Mouse (Mus musculus) limb, embryonic 10.5 days (tissue): Measurements from ENCODE around the gene Morc2a. TPM values are rescaled to one million over a fixed set of nuclear protein-coding genes. Genes with fewer than 3 reads are reported as not detected.

ENCODE experiments used
- DNase-seq: peaks from one replicate; pipeline ENCODE4 v3.0.0-alpha.2; 2017; ENCODE audit warnings: low spot score
- H3K27ac ChIP-seq: fragments of 300-500 bp; sonication (generic); 2 replicates; pipeline ENCODE4 v1.5.1; 2016; ENCODE audit warnings: mild to moderate bottlenecking
- H3K27me3 ChIP-seq: fragments of 300-500 bp; sonication (generic); 2 replicates; pipeline ENCODE4 v1.6.1; 2016; ENCODE audit warnings: low read depth, mild to moderate bottlenecking; ENCODE audit not compliant: poor library complexity, severe bottlenecking
- H3K36me3 ChIP-seq: fragments of 300-500 bp; sonication (generic); 2 replicates; pipeline ENCODE4 v1.6.1; 2016; ENCODE audit warnings: mild to moderate bottlenecking, moderate library complexity
- H3K4me1 ChIP-seq: fragments of 300-500 bp; sonication (generic); 2 replicates; pipeline ENCODE4 v1.6.1; 2016
- H3K4me3 ChIP-seq: fragments of 300-500 bp; sonication (generic); 2 replicates; pipeline ENCODE4 v1.5.1; 2016; ENCODE audit warnings: mild to moderate bottlenecking, moderate library complexity
- H3K9me3 ChIP-seq: fragments of 300-500 bp; sonication (generic); replicated peaks from 2 replicates; pipeline ENCODE4 v1.6.1; 2016; ENCODE audit warnings: mild to moderate bottlenecking
- WGBS: fragments of 180-500 bp; shearing (Covaris S2); methylation state at CpG from one replicate; pipeline ENCODE4 v1.1.7; 2016; 5-methylcytosine and 5-hydroxymethylcytosine counted together
- polyA plus RNA-seq: library from polyadenylated mRNA; unstranded; fragments of >200 nt; fragmentation: Nextera tagmentation; extraction: Ambion mirVana; gene quantifications from 2 replicates; pipeline ENCODE4 v1.2.1, GENCODE M21; 2016

Gene Morc2a
- polyA plus RNA-seq, 1 experiment from 2014 or later: 41.8 TPM

- WGBS: 92% methylated on average over 2 of the region's 2 CpGs
- H3K36me3 ChIP-seq: peaks cover 70% of the 10 kb centered on the region
- H3K9me3 ChIP-seq: no peaks in the 10 kb centered on the region
- no peaks in the 10 kb centered on the region for H3K27me3 ChIP-seq
- DNase-seq: no peak
- H3K4me3 ChIP-seq: no peak overlapping the region
- no peak overlapping the region for H3K27ac ChIP-seq
- no peaks in the 10 kb centered on the region for H3K4me1 ChIP-seq
These were observed 13.0 kb downstream of the Morc2a start for GRCm38 (mm10) chr11:3661964-3662363.

DNA sequence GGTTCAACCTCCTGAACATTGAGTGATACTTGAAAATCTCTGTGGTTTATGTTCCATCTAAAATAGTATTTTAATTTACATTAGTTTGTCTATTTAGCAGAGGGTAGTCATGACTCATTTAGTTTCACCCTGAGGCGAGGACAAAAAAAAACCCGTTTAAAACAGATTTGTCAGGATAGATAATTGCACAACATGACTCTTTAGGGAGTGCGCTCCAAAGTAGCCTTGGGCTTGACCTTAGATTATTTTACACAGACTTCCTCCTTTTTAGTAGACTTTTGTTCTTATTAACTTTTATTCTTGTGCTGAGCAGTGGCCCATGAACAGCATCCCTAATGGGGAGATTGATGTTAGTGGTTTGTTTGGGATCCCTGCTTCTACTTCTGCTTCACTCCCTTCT is 18.5 kb downstream of the Morc2a start:
- Histone ChIP-seq H3K4me1 (no peaks in the 10 kb centered on the region), H3K36me3 (peaks cover 95% of the 10 kb centered on the region), H3K27ac (no peak overlapping the region), H3K9me3 (no peaks in the 10 kb centered on the region), H3K4me3 (no peak overlapping the region), H3K27me3 (no peaks in the 10 kb centered on the region)
- DNase-seq: no peak
- 90% methylated on average over 3 of the region's 3 CpGs for WGBS

DNA sequence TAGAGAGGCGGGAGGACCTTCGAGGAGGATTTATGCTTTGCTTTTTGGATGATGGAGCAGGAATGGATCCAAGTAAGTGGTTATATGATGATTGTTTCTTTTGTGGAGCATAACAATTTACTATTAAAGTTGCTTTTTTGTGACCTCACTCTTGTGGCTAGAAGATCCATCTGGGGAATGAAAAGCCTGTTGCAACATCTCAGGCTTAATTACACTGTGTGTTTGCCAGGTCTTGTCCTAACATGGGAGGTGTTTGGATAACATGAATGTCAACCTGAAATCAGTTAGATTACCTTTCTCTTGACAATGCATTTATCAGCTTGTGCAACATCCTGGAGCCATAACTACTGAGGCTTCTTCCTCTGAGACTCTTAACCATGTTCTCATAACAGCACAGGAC is 19.8 kb downstream of the Morc2a start:
- WGBS: 92% methylated on average over 2 of the region's 2 CpGs
- H3K27me3 ChIP-seq: no peaks in the 10 kb centered on the region
- DNase-seq: no peak
- peaks cover 95% of the 10 kb centered on the region for H3K36me3 ChIP-seq
- no peaks in the 10 kb centered on the region for H3K4me1 ChIP-seq
- no peak overlapping the region for H3K27ac ChIP-seq
- H3K9me3 ChIP-seq: no peaks in the 10 kb centered on the region
- H3K4me3 ChIP-seq: no peak overlapping the region

GRCm38 (mm10) chr11:3669849-3670248 is 20.9 kb downstream of the Morc2a start:
- H3K36me3 ChIP-seq: peaks cover 95% of the 10 kb centered on the region
- H3K4me3 ChIP-seq: no peak overlapping the region
- H3K27me3 ChIP-seq: no peaks in the 10 kb centered on the region
- no peak overlapping the region for H3K27ac ChIP-seq
- DNase-seq: no peak
- no peaks in the 10 kb centered on the region for H3K9me3 ChIP-seq
- no peaks in the 10 kb centered on the region for H3K4me1 ChIP-seq

DNA sequence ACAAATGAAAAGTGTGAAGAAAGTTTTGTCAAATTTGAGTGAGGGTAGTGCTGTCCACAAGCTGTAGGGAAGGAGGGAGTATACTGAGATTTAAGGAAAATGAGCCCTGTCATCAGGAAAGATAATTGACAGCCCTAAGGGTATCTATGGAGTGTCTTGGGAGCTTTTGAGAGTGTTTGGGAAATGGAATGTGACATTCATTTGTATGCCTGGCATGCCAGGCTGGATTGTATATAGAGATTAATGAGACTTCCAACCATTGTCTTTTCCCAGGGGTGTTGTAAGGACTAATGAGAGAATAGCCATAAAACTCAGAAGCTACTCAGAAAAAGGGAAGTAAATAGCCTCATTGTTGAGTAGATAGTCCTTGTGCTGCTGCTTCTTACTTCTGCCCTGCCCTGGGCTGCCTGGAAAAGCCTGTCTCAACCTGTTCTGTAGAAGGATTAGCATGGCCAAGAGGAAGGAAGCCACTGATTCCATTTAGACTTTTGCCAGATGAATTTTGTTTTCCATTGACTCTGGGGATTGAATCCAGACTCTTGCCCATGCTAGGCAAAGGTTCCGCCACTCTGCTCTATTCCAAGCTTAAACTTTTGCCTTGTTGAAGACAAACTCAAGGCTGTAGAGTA is 22.1 kb downstream of the Morc2a start:
- no peaks in the 10 kb centered on the region for H3K9me3 ChIP-seq
- H3K36me3 ChIP-seq: peaks cover 98% of the 10 kb centered on the region
- H3K4me3 ChIP-seq: no peak overlapping the region
- no peaks in the 10 kb centered on the region for H3K27me3 ChIP-seq
- H3K27ac ChIP-seq: no peak overlapping the region
- 89% methylated on average over 1 of the region's 1 CpGs for WGBS
- H3K4me1 ChIP-seq: no peaks in the 10 kb centered on the region
- no peak for DNase-seq

DNA sequence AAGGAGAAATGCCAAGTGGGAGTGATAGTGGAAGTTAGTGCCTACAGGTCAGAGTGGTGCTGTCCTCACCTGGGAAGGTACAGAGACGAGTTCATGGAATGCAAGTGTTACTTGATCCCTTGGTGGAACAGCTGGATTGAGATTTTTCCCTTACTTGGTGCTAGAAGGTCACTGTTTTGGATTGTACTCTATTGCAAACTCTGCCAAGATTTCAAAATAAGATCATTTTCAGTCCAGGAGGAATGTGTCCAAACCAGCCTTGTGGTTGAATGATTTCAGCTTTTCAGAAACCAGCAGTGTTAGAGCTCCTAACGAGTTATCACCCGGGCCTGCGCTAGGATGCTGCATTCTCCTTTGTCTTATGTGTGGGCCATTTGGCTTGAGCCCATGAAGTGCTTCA is 25.6 kb downstream of the Morc2a start:
- Histone ChIP-seq H3K36me3 (peaks cover 100% of the 10 kb centered on the region), H3K4me1 (no peaks in the 10 kb centered on the region), H3K27ac (no peak overlapping the region), H3K9me3 (no peaks in the 10 kb centered on the region), H3K4me3 (no peak overlapping the region), H3K27me3 (no peaks in the 10 kb centered on the region)
- 87% methylated on average over 4 of the region's 4 CpGs for WGBS
- DNase-seq: no peak

DNA sequence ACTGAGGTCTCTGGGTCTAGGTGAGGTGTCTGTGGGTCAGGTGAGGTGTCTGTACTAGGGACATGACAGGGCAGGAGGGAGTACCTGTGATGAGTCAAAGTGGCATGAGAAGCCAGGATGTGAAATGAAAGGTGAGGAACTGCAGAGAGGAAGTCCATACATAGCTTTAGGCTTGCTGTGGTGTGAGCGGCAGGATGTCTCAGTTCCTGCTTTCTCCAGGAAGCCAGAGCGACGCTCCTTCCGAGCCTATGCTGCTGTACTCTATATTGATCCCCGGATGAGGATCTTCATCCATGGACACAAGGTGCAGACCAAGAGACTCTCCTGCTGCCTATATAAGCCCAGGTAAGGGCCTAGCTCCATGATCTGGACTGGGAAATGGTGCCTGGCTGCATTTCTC is 27.4 kb downstream of the Morc2a start:
- Histone ChIP-seq H3K4me1 (no peaks in the 10 kb centered on the region), H3K27ac (no peak overlapping the region), H3K4me3 (no peak overlapping the region), H3K36me3 (peaks cover 100% of the 10 kb centered on the region), H3K9me3 (no peaks in the 10 kb centered on the region), H3K27me3 (no peaks in the 10 kb centered on the region)
- DNase-seq: no peak
- WGBS: 75% methylated on average over 5 of the region's 5 CpGs

DNA sequence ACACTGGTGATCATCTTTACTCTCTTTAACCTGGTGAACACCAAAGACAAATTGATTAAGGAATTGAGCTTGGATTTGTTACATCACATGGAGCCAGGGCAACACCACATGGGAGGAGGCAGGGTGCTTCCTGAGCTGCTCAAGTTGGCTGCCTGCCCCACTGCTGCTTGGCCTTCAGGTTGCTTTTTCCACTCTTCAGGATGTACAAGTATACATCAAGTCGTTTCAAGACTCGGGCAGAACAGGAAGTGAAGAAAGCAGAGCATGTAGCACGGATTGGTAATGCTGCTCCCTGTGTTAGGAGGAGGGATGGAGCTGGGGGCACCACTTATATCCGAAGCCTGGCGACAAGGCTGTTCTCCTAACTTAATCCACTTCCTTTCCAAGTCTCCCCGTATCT is 28.2 kb downstream of the Morc2a start:
- H3K4me1 ChIP-seq: no peaks in the 10 kb centered on the region
- no peak for DNase-seq
- H3K4me3 ChIP-seq: no peak overlapping the region
- WGBS: 88% methylated on average over 6 of the region's 6 CpGs
- peaks cover 100% of the 10 kb centered on the region for H3K36me3 ChIP-seq
- H3K27me3 ChIP-seq: no peaks in the 10 kb centered on the region
- no peaks in the 10 kb centered on the region for H3K9me3 ChIP-seq
- no peak overlapping the region for H3K27ac ChIP-seq

GRCm38 (mm10) chr11:3679771-3680170 is 30.8 kb downstream of the Morc2a start:
- Histone ChIP-seq H3K4me3 (no peak overlapping the region), H3K27me3 (no peaks in the 10 kb centered on the region), H3K4me1 (no peaks in the 10 kb centered on the region), H3K36me3 (peaks cover 100% of the 10 kb centered on the region), H3K27ac (no peak overlapping the region), H3K9me3 (no peaks in the 10 kb centered on the region)
- WGBS: 96% methylated on average over 3 of the region's 3 CpGs
- DNase-seq: no peak

DNA sequence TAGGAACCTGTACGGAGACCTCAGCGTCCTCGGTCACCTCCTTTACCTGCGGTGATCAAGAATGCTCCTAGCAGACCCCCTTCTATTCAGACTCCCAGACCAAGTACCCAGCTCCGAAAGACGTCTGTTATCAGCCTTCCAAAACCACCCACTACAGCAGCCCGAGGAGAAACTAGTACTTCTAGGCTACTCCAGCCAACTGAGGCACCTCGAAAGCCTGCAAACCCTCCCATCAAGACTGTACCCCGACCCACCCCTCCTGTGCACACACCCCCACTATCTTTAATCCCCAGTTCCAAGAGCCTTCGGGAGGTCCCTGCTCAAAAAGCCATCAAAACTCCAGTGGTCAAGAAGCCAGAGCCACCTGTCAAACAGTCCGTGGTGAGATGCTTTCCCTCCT is 34.7 kb downstream of the Morc2a start:
- WGBS: 96% methylated on average over 11 of the region's 11 CpGs
- Histone ChIP-seq H3K4me3 (no peak overlapping the region), H3K27ac (no peak overlapping the region), H3K27me3 (no peaks in the 10 kb centered on the region), H3K9me3 (no peaks in the 10 kb centered on the region), H3K4me1 (no peaks in the 10 kb centered on the region), H3K36me3 (peaks cover 100% of the 10 kb centered on the region)
- no peak for DNase-seq

GRCm38 (mm10) chr11:3684232-3684631 is 35.2 kb downstream of the Morc2a start:
- Histone ChIP-seq H3K27me3 (no peaks in the 10 kb centered on the region), H3K4me1 (no peaks in the 10 kb centered on the region), H3K9me3 (no peaks in the 10 kb centered on the region), H3K27ac (no peak overlapping the region), H3K36me3 (peaks cover 100% of the 10 kb centered on the region), H3K4me3 (no peak overlapping the region)
- WGBS: 100% methylated on average over 1 of the region's 1 CpGs
- DNase-seq: no peak

DNA sequence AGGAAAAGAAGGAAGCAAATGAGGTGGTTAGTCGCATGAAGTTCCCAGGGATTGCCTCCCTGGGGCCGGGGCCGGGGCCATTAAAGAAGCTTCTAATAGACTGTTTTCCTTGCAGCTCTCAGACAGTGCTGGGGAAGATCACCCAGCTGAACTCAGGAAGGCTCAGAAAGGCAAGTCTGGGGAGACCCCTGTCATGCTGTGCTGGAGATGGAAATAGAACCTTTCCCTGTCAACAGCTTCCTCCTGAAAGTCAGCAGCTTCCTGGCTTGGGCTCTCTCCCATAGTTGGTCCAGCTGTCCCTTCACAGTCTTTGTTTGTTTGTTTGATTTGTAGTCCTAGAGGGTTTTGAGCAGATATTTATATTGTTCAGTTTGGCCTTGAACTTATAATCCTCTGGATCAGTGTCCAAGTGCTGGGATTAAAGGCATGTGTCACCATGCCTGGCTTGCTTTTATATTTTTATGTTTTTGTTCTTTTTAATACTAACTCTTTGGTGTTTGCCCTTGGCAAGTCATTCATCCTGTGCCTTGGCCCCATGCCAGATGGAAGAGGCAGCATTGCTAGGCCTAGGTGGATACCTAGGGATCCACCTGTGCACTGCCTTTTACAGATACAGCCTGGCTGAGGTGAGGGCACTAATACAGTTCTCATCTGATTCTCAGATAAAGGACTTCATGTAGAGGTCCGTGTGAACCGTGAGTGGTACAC is 35.9 kb downstream of the Morc2a start:
- Histone ChIP-seq H3K4me1 (no peaks in the 10 kb centered on the region), H3K36me3 (peaks cover 100% of the 10 kb centered on the region), H3K27ac (no peak overlapping the region), H3K27me3 (no peaks in the 10 kb centered on the region), H3K9me3 (no peaks in the 10 kb centered on the region), H3K4me3 (no peak overlapping the region)
- no peak for DNase-seq
- WGBS: 93% methylated on average over 5 of the region's 5 CpGs

DNA sequence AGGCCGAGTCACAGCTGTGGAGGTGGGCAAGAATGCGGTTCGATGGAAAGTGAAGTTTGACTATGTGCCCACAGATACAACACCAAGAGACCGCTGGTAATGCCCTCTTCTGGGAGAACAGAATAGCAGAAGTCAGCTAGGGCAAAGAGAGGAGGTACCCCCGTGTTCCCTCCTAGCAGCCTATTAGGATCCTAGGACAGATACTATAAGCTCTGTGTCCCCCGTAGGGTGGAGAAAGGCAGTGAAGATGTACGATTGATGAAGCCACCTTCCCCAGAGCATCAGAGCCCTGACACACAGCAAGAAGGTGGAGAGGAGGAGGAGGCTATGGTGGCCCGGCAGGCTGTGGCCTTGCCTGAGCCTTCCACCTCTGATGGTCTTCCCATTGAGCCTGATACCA is 36.4 kb downstream of the Morc2a start:
- H3K4me1 ChIP-seq: no peaks in the 10 kb centered on the region
- peaks cover 100% of the 10 kb centered on the region for H3K36me3 ChIP-seq
- 96% methylated on average over 8 of the region's 8 CpGs for WGBS
- H3K27me3 ChIP-seq: no peaks in the 10 kb centered on the region
- H3K27ac ChIP-seq: no peak overlapping the region
- no peak for DNase-seq
- H3K9me3 ChIP-seq: no peaks in the 10 kb centered on the region
- H3K4me3 ChIP-seq: no peak overlapping the region

- WGBS: 92% methylated on average over 2 of the region's 2 CpGs
- Histone ChIP-seq H3K36me3 (peaks cover 100% of the 10 kb centered on the region), H3K4me1 (no peaks in the 10 kb centered on the region), H3K4me3 (no peak overlapping the region), H3K9me3 (no peaks in the 10 kb centered on the region), H3K27me3 (no peaks in the 10 kb centered on the region), H3K27ac (no peak overlapping the region)
- DNase-seq: no peak
These were observed 37.3 kb downstream of the Morc2a start for GRCm38 (mm10) chr11:3686318-3686717.
